Mouse (Mus musculus) G1E (cell line): ENCODE results near the gene Myh14.

ENCODE experiments used
- CTCF ChIP-seq: IDR thresholded peaks from 2 replicates; pipeline ENCODE4 v1.5.1; 2012; ENCODE audit warnings: low read depth, low read length, inconsistent platforms, mixed read lengths
- GATA1 ChIP-seq: IDR thresholded peaks from 2 replicates; pipeline ENCODE4 v1.6.1; 2012; ENCODE audit warnings: borderline replicate concordance, low read length, inconsistent platforms, mixed read lengths
- GATA2 ChIP-seq: IDR thresholded peaks from 2 replicates; pipeline ENCODE4 v1.6.1; 2012; ENCODE audit warnings: low read depth, low read length, inconsistent platforms, borderline replicate concordance
- POLR2AphosphoS5 ChIP-seq: IDR thresholded peaks from 2 replicates; pipeline ENCODE4 v1.6.1; 2012; ENCODE audit warnings: low read depth, low read length, inconsistent platforms; ENCODE audit not compliant: insufficient replicate concordance

DNA sequence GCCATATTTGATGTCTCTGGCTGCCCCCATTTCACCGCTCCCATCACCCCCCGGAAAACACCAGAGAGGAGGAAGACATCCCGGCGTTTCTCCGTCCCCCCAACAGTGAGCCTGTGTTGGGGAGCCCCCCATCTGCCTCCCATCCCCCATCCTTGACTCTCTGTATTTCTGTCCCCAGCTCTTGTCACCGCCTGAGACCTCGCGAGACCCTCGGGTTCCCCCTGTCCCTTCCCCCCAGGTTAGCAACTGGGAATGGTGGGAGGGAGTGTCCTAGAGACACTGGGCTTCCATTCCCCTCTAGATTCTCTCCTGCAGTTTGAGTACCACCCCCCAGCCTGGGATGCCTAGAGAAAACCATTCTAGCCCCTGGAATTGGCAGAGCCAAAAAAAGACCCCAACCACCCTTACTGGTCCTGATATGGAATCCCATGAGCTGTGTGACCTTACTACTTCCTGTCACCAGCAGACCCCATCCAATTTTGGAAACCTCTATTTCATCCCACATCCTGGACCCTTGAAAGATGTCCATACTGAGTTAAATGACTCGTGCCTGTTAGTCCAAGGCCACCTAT is 69.9 kb downstream of the Myh14 start:
- TF ChIP-seq CTCF: no peak
- TF ChIP-seq POLR2AphosphoS5: no peak
- TF ChIP-seq GATA1: no peak
- TF ChIP-seq GATA2: no peak
